Mouse (Mus musculus) testis, adult 2 months (tissue): ENCODE results near the gene Nxph4.

Source experiments
- CTCF ChIP-seq: fragments of 200-500 bp; IDR thresholded peaks from 2 replicates; pipeline ENCODE4 v1.5.1; 2012; ENCODE audit warnings: low read depth, mild to moderate bottlenecking, inconsistent platforms, low read length, moderate library complexity; ENCODE audit not compliant: control insufficient read depth, insufficient read depth, insufficient replicate concordance
- POLR2A ChIP-seq: fragments of 200-500 bp; IDR thresholded peaks from 2 replicates; pipeline ENCODE4 v1.6.1; 2012; ENCODE audit warnings: low read depth, mild to moderate bottlenecking, inconsistent platforms, low read length, moderate library complexity; ENCODE audit not compliant: control insufficient read depth

- peak; percentile 61; the same call in 1 of the 2 replicates for TF ChIP-seq CTCF
- 0 out of 2 replicates have a peak, but pooled peaks have one; percentile 5 for TF ChIP-seq POLR2A
Observed at GRCm38 (mm10) chr10:127508239-127508638, 26.1 kb downstream of the Nxph4 start.
